Mouse (Mus musculus) kidney, embryonic 15.5 days (tissue): ENCODE data around the gene Pcgf3. TPM values are rescaled to one million over a fixed set of nuclear protein-coding genes. Genes with fewer than 3 reads are reported as not detected.

Experiments used
- ATAC-seq: fragments of 200-750 bp; cut with Nextera tagmentation; replicated peaks from 2 replicates; pipeline ENCODE4 v1.8.0; 2017; ENCODE audit warnings: moderate TSS enrichment; ENCODE audit not compliant: low FRiP score
- H3K27ac ChIP-seq: fragments of 300-500 bp; sonication (generic); 2 replicates; pipeline ENCODE4 v1.5.1; 2015; ENCODE audit warnings: mild to moderate bottlenecking, inconsistent platforms
- H3K27me3 ChIP-seq: fragments of 300-500 bp; sonication (generic); 2 replicates; pipeline ENCODE4 v1.6.1; 2015; ENCODE audit warnings: inconsistent platforms
- H3K36me3 ChIP-seq: fragments of 300-500 bp; sonication (generic); 2 replicates; pipeline ENCODE4 v1.6.1; 2015; ENCODE audit warnings: inconsistent platforms
- H3K4me1 ChIP-seq: fragments of 300-500 bp; sonication (generic); 2 replicates; pipeline ENCODE4 v1.6.1; 2015; ENCODE audit warnings: inconsistent platforms
- H3K4me2 ChIP-seq: fragments of 300-500 bp; sonication (generic); 2 replicates; pipeline ENCODE4 v1.6.1; 2015; ENCODE audit warnings: moderate library complexity, mild to moderate bottlenecking, inconsistent platforms
- H3K4me3 ChIP-seq: fragments of 300-500 bp; sonication (generic); replicated peaks from 2 replicates; pipeline ENCODE4 v1.5.1; 2015; ENCODE audit warnings: mild to moderate bottlenecking, inconsistent platforms
- H3K9ac ChIP-seq: fragments of 300-500 bp; sonication (generic); 2 replicates; pipeline ENCODE4 v1.6.1; 2015; ENCODE audit warnings: mild to moderate bottlenecking, inconsistent platforms
- H3K9me3 ChIP-seq: fragments of 300-500 bp; sonication (generic); replicated peaks from 2 replicates; pipeline ENCODE4 v1.6.1; 2016; ENCODE audit warnings: inconsistent platforms
- WGBS: fragments of 180-500 bp; shearing (Covaris S2); methylation state at CpG from one replicate; pipeline ENCODE4 v1.1.7; 2015; ENCODE audit warnings: mixed read lengths; 5-methylcytosine and 5-hydroxymethylcytosine counted together
- polyA plus RNA-seq: library from polyadenylated mRNA; unstranded; fragments of >200 nt; fragmentation: Nextera tagmentation; extraction: Ambion mirVana; gene quantifications from 2 replicates; pipeline ENCODE4 v1.2.1, GENCODE M21; 2015

Gene Pcgf3
- polyA plus RNA-seq, 1 experiment from 2014 or later = 21.4 TPM

DNA sequence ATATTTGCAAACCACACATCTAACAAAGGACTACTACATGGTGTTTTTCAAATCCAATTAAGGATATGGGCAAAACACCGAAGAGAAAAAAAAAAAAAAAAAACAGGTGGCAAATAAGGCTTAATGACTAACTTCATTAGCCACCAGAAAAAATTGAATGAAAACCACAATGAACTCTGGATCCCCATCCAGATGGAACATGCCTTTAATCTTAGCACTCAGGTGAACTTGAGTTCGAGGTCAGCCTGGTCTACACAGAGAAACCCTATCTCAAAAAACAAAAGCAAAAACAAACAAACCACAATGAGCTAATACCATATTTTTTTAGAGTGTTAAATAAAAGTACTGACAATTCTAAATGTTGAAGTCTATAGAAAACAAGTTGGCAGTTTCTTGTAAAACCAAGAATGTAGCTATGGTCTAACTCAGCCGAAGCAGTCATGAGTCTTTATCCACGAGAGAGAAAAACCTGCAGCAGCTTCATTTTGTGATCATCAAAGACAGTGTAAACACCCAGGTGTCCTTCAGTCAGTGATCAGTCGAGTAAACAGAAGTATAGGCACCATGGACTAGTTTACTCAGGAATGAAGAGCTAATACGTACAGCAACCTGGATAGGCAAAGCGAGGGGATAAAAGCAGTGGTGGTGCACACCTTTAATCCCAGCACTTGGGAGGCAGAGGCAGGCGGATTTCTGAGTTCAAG is 10.0 kb upstream of the Pcgf3 start:
- H3K36me3 ChIP-seq = no peaks in the 10 kb centered on the region
- ATAC-seq = no peak
- no peak overlapping the region for H3K9ac ChIP-seq
- peaks cover 12% of the 10 kb centered on the region; the same call in 1 of the 2 replicates for H3K27me3 ChIP-seq
- WGBS = 82% methylated on average over 8 of the region's 8 CpGs
- H3K4me1 ChIP-seq = peaks cover 13% of the 10 kb centered on the region
- no peak overlapping the region for H3K4me3 ChIP-seq
- no peak overlapping the region for H3K4me2 ChIP-seq
- no peak overlapping the region for H3K27ac ChIP-seq
- no peaks in the 10 kb centered on the region for H3K9me3 ChIP-seq

DNA sequence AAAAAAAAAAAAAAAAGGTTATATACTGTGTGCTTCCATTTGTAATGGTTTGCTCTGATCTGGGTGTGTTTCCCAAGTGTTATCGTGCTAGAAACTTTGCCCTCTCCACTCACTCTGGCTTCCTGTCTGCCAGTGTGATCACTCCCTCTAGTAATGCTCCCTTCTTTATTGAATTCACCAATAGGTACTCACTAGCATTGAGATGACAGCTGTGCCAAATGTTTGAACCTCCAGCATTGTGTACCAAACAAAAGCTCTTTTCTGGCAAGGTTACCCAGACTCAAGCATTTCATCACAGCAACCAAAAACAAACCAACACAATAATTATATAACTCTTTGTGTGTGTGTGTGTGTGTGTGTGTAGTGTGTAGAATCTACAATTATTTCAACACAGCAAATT is 9.4 kb upstream of the Pcgf3 start:
- no peak overlapping the region for H3K27ac ChIP-seq
- no peak overlapping the region for H3K4me2 ChIP-seq
- no peaks in the 10 kb centered on the region for H3K9me3 ChIP-seq
- H3K27me3 ChIP-seq = peaks cover 12% of the 10 kb centered on the region; the same call in 1 of the 2 replicates
- WGBS = 81% methylated on average over 1 of the region's 1 CpGs
- peaks cover 13% of the 10 kb centered on the region for H3K4me1 ChIP-seq
- no peak overlapping the region for H3K4me3 ChIP-seq
- no peak for ATAC-seq
- no peaks in the 10 kb centered on the region for H3K36me3 ChIP-seq
- no peak overlapping the region for H3K9ac ChIP-seq

- Histone ChIP-seq H3K9me3 (no peaks in the 10 kb centered on the region), H3K4me2 (no peak overlapping the region), H3K27ac (no peak overlapping the region), H3K4me1 (peaks cover 13% of the 10 kb centered on the region), H3K27me3 (peaks cover 7% of the 10 kb centered on the region; the same call in 1 of the 2 replicates), H3K36me3 (no peaks in the 10 kb centered on the region), H3K4me3 (no peak overlapping the region), H3K9ac (no peak overlapping the region)
- WGBS = 69% methylated on average over 1 of the region's 1 CpGs
- ATAC-seq = no peak
Observed at GRCm38 (mm10) chr5:108452422-108452821, 8.6 kb upstream of the Pcgf3 start.

GRCm38 (mm10) chr5:108454094-108454493 is 6.9 kb upstream of the Pcgf3 start:
- no peak for ATAC-seq
- no peak overlapping the region for H3K4me2 ChIP-seq
- WGBS = 39% methylated on average over 3 of the region's 3 CpGs

DNA sequence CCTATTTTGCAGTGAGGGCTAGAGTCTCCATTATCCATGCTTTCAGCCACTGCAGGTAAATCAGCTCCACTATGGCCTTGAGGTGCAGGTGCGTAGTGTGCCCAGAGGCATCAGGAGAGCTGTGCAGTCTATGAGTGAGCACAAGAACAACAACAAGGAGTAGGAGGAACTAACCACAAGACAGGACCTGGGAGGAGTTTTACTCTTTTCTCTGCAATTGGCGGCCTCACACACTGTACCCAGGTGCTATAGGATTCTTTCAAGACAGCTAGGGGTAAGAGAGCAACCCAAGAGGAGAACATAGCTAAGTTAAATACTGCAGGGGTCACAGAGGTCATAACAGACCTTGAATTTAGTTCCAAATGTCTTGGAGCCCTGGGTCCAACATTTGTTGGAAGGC is 2.3 kb upstream of the Pcgf3 start:
- H3K9me3 ChIP-seq = no peaks in the 10 kb centered on the region
- H3K27me3 ChIP-seq = peaks cover 12% of the 10 kb centered on the region; the same call in 1 of the 2 replicates
- no peak overlapping the region for H3K27ac ChIP-seq
- WGBS = 81% methylated on average over 2 of the region's 2 CpGs
- no peak for ATAC-seq
- H3K4me3 ChIP-seq = no peak overlapping the region
- no peaks in the 10 kb centered on the region for H3K36me3 ChIP-seq
- H3K4me1 ChIP-seq = peaks cover 25% of the 10 kb centered on the region
- no peak overlapping the region for H3K4me2 ChIP-seq
- H3K9ac ChIP-seq = no peak overlapping the region

More at GRCm38 (mm10) chr5:108454094-108454493, 6.9 kb upstream of the Pcgf3 start:
- Histone ChIP-seq H3K36me3 (no peaks in the 10 kb centered on the region), H3K9ac (no peak overlapping the region), H3K27ac (no peak overlapping the region), H3K4me3 (no peak overlapping the region), H3K9me3 (no peaks in the 10 kb centered on the region), H3K4me1 (peaks cover 5% of the 10 kb centered on the region), H3K27me3 (peaks cover 8% of the 10 kb centered on the region; the same call in 1 of the 2 replicates)

GRCm38 (mm10) chr5:108460461-108460860 is 571 bp upstream of the Pcgf3 start:
- Histone ChIP-seq H3K4me2 (peak overlapping the region; percentile 89), H3K27ac (no peak overlapping the region), H3K4me1 (peaks cover 32% of the 10 kb centered on the region), H3K9ac (peak overlapping the region; percentile 99), H3K9me3 (no peaks in the 10 kb centered on the region), H3K27me3 (peaks cover 12% of the 10 kb centered on the region; the same call in 1 of the 2 replicates), H3K36me3 (no peaks in the 10 kb centered on the region), H3K4me3 (peak overlapping the region; percentile 91)
- 0 out of 2 replicates have a peak, but pooled peaks have one; percentile 0 for ATAC-seq
- 41% methylated on average over 6 of the region's 6 CpGs for WGBS

DNA sequence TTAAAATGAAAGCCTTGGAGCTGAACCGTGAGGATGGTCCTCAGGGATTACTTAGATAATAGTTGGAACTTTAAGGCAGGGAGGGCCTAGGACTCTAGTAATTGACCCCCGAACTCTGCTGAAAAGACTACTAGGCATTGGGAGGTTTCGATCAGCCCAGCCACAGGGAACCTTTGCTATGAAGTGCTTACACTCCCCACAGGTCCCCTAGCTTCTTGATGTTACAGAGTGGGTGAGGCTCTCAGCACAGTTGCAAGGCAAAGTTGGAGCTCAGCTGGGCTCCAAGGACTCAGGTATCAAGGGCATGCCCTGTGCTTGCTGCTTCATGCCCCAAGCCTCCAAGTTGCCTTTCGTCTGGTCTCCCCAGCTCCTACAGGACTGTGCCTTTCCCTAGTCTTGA is 1.4 kb downstream of the Pcgf3 start:
- Histone ChIP-seq H3K4me3 (peak overlapping the region; percentile 91), H3K36me3 (no peaks in the 10 kb centered on the region), H3K4me2 (peak overlapping the region; percentile 89), H3K9ac (peak overlapping the region; percentile 99), H3K4me1 (peaks cover 37% of the 10 kb centered on the region), H3K9me3 (no peaks in the 10 kb centered on the region), H3K27me3 (peaks cover 12% of the 10 kb centered on the region; the same call in 1 of the 2 replicates), H3K27ac (peak overlapping the region; percentile 87; the same call in 1 of the 2 replicates)
- 29% methylated on average over 4 of the region's 4 CpGs for WGBS
- ATAC-seq = no peak

DNA sequence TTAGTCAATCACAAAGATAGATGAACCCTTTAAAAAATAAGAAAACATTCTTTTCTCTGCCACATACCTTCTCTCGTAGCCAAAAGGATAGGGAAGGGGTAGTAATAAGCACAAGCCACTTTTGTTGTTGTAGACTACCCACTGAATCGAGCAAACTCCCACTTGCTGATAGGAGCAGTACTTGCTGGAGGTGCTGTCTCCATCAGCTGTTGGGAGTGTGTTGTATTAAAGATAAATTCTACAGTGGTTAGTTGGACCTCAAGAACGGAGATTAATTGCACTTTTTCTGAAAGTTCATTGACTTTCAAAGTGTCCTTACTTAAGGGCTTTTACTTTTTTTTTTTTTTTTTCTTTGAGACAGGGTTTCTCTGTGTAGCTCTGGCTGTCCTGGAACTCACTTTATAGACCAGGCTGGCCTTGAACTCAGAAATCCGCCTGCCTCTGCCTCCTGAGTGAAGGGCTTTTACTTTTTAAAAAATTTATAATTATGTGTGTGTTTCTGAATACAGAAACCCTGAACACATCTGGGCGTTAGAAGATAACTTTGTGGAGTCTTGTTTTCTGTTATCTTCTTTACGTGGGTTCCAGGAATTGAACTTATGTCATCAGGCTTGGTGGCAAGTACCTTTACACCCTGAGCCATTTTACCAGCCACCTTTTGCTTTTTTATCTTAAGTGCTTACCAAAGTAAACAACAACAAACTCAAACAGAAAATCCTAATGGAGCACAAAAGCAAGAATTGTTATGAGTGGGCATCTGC is 4.3 kb downstream of the Pcgf3 start:
- peaks cover 37% of the 10 kb centered on the region for H3K4me1 ChIP-seq
- no peaks in the 10 kb centered on the region for H3K27me3 ChIP-seq
- H3K9ac ChIP-seq = no peak overlapping the region
- no peaks in the 10 kb centered on the region for H3K9me3 ChIP-seq
- WGBS = 79% methylated on average over 6 of the region's 6 CpGs
- no peak for ATAC-seq
- H3K27ac ChIP-seq = no peak overlapping the region
- 0 out of 2 replicates have a peak, but pooled peaks cover 3% of the 10 kb centered on the region for H3K36me3 ChIP-seq
- no peak overlapping the region for H3K4me3 ChIP-seq
- no peak overlapping the region for H3K4me2 ChIP-seq

DNA sequence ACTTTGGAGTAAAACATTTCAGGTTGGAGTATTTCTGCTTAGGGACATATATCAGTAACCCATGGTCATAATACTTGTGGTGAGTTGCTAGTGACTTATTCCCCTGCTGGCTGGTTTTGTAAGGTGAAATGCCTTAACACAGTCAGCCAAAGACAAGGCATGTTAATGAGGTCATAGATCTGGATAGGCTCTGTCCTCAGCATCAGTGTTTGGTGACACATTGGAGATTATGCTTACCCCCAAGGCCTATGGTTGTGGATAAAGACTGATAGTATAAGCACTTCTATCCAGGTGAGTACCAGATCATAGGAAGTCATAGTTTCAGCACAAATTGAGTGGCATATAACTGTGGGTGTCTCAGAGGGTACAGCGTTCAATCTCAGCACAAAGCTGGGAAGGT is 5.6 kb downstream of the Pcgf3 start:
- Histone ChIP-seq H3K9me3 (no peaks in the 10 kb centered on the region), H3K9ac (no peak overlapping the region), H3K4me3 (no peak overlapping the region), H3K27ac (no peak overlapping the region), H3K4me1 (peaks cover 30% of the 10 kb centered on the region), H3K36me3 (peaks cover 7% of the 10 kb centered on the region; the same call in 1 of the 2 replicates), H3K27me3 (no peaks in the 10 kb centered on the region), H3K4me2 (no peak overlapping the region)
- WGBS = 97% methylated on average over 1 of the region's 1 CpGs
- no peak for ATAC-seq

DNA sequence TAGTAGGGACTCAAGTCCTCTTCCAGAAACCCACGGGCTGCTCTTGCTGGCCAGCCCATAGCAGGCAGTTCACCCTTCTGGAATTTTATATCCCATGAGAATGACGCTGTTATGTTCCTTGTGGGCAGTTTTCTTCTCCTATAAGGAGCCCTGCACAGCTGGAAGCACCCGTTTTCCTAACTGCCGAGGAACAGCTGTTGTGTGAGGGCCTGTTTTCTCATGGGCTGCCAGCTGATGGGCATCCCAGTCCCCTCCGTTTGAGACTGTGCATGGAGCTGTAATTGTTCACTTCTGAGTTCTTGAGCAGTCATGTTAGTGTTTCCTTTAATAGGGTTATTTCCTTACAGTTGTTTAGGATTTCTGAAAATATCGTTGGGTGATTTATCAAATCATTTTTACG is 8.6 kb downstream of the Pcgf3 start:
- peaks cover 5% of the 10 kb centered on the region; the same call in 1 of the 2 replicates for H3K4me1 ChIP-seq
- ATAC-seq = no peak

GRCm38 (mm10) chr5:108473737-108474136 is 12.7 kb downstream of the Pcgf3 start:
- Histone ChIP-seq H3K4me2 (no peak overlapping the region), H3K27ac (no peak overlapping the region), H3K9ac (no peak overlapping the region), H3K36me3 (peaks cover 76% of the 10 kb centered on the region), H3K9me3 (no peaks in the 10 kb centered on the region), H3K4me1 (no peaks in the 10 kb centered on the region), H3K27me3 (no peaks in the 10 kb centered on the region), H3K4me3 (no peak overlapping the region)
- no peak for ATAC-seq
- WGBS = 88% methylated on average over 4 of the region's 4 CpGs

More for the DNA sequence above, 8.6 kb downstream of the Pcgf3 start:
- Histone ChIP-seq H3K4me3 (no peak overlapping the region), H3K27me3 (no peaks in the 10 kb centered on the region), H3K27ac (no peak overlapping the region), H3K36me3 (peaks cover 37% of the 10 kb centered on the region), H3K4me2 (no peak overlapping the region), H3K9me3 (no peaks in the 10 kb centered on the region), H3K9ac (no peak overlapping the region)
- WGBS = 71% methylated on average over 7 of the region's 7 CpGs

GRCm38 (mm10) chr5:108475977-108476376 is 14.9 kb downstream of the Pcgf3 start:
- no peak for ATAC-seq
- H3K36me3 ChIP-seq = peaks cover 82% of the 10 kb centered on the region

More at GRCm38 (mm10) chr5:108475977-108476376, 14.9 kb downstream of the Pcgf3 start:
- Histone ChIP-seq H3K9ac (no peak overlapping the region), H3K27me3 (no peaks in the 10 kb centered on the region), H3K27ac (no peak overlapping the region), H3K4me3 (no peak overlapping the region), H3K4me1 (no peaks in the 10 kb centered on the region), H3K4me2 (no peak overlapping the region), H3K9me3 (no peaks in the 10 kb centered on the region)
- 94% methylated on average over 3 of the region's 3 CpGs for WGBS
